Mouse (Mus musculus) embryonic fibroblast, embryonic 13.5 days (primary cell): Measurements from ENCODE around the gene Dnaic1.

Experiments used
- CTCF ChIP-seq: IDR thresholded peaks from 2 replicates; pipeline ENCODE4 v1.5.1; 2011; ENCODE audit warnings: mild to moderate bottlenecking, control low read depth, low read length, moderate library complexity, borderline replicate concordance; ENCODE audit not compliant: insufficient read depth
- POLR2A ChIP-seq: IDR thresholded peaks from 2 replicates; pipeline ENCODE4 v1.6.1; 2011; ENCODE audit warnings: low read depth, mild to moderate bottlenecking, control low read depth, low read length, moderate library complexity

DNA sequence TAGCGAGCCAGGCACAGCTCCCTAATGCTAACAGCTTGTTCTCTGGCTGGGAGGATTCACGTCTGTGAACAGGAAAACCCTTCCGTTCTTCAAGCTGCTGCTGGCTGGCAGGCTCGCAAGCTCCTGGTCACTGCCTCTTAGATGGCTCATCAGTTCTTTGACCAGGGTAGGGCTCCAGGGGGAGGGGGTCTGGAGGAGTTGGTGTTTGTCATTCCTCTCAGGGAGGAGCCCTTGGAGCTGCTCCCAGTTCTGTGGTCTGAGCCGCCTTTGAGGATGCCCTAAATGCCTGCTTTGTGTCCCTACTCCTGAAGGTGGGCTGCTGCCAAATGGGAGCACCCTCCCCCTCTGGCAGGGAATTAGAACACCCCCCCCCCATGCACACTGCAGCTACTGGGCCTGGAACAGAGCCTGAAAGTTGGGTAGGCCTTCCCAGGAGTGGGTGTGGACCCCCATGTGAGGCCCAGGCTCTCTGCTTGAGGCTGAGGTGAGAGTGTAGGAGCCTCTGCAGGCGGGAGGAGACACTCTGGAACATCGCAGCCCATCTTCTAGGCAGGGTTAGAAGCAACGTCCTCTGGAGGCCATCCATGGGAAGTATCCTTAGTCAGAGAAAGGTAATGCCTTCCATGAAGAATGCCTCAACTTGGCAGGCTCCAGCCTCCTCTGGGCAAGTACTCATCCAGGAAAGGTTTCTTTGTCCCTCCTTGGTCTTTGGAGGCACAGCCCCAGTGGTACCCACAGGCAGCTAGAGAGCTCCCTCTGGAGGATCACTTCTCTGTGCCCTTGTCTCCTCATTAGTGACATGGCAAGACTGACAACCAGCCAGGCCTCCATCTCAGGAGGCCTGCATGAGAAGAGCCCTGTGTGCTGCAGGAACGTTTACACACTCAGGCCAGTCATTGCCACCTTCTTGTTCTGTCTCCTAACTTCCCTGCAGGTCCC, 46.4 kb downstream of the Dnaic1 start:
- TF ChIP-seq POLR2A = no peak
- TF ChIP-seq CTCF = no peak
